Mouse (Mus musculus) 3134 (cell line): ENCODE data around the gene Sox18.

Experiments
- DNase-seq: peaks from one replicate; pipeline ENCODE4 v3.0.0-alpha.2; 2011; ENCODE audit warnings: low spot score; ENCODE audit not compliant: insufficient read length; ENCODE audit errors: extremely low read depth

Sox18 gene

GRCm38 (mm10) chr2:181681978-181682377, 10.5 kb upstream of the Sox18 start:
- DNase-seq: no peak

GRCm38 (mm10) chr2:181680716-181681117, 9.3 kb upstream of the Sox18 start:
- DNase-seq: peak; percentile 61

DNA sequence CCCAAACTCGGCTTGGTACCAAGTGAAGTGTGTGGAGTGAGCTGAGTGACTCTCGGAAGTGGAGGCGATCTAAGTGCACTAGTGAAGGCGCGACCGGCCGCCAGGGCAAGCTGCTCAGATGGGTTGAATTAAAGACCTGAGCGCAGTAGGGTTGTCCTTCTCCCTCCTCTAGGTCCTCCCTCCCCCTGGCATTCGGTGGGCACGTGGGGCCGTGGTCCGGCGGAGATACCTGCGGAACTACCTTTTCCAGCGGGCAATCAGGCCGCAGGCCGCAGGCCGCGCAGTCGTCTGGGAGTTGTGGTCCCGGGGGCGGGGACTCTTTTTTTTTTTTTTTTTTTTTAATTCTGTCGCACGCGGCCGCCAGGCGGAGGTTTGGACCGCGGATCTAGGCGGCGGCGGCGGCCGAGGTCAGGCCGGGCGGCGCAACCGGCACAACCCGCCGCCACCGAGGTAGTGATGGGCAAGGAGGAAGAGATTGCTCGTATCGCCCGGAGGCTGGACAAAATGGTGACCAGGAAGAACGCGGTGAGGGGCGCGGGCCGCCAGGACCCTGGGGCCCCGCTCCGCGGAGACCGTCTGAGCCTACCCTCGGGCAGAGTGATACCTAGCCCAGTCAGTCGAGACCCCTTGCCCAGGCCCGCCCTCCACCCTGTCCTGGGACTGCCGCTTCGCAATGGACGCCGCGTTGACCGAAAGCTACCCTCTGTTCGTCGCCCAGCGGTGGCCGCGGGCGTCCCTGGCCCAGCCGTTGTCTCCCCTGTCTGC, 8.7 kb upstream of the Sox18 start, which contains the start of gene Tcea2:
TSS of gene Tcea2 (plus strand) at position 360 of the 765 bp plus-strand sequence.
- peak; percentile 84 for DNase-seq

- DNase-seq: peak; percentile 62
Observed at GRCm38 (mm10) chr2:181678780-181679179, 7.3 kb upstream of the Sox18 start.

DNA sequence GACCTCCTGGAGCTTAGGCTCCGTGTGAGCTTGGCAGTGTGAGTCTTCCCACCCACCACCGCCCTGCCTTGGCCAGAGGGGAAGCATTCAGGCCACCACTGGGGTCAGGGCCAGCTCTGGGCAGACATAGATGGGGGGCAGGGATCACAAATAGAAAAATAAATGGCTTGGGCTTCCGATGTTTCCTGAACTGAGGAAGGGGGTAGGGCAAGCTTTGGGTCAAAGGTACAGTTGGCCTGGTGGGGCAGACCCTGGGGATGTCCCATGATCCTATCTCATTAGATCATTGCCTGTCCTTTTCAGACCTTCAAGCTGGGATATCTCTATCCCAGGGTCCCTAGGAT, 6.3 kb upstream of the Sox18 start:
- DNase-seq: no peak

GRCm38 (mm10) chr2:181677096-181677754, 5.8 kb upstream of the Sox18 start:
- peak; percentile 42 for DNase-seq

- DNase-seq: no peak
Observed at GRCm38 (mm10) chr2:181676424-181676823, 5.0 kb upstream of the Sox18 start.

- peak; percentile 80 for DNase-seq
Observed at GRCm38 (mm10) chr2:181675454-181675853, 4.0 kb upstream of the Sox18 start.

DNA sequence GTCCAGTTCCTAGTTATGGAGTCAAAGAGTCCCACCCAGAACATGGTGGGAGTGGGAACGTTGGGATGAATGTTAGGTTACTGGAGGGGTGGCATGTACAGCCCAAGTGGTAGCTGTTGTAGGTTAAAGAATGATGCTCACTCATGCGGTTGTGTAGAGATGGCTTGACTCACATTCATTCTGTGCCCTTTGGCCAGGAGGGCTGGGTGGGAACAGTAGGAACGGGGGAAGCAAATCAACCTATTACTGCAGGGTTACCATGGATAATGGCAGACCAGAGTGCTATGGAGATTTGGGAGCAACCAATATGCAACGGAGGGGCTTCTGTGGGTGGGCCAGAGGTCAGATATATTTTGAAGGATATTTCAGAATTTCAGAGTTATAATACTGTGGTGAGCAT, 3.5 kb upstream of the Sox18 start:
- no peak for DNase-seq

DNA sequence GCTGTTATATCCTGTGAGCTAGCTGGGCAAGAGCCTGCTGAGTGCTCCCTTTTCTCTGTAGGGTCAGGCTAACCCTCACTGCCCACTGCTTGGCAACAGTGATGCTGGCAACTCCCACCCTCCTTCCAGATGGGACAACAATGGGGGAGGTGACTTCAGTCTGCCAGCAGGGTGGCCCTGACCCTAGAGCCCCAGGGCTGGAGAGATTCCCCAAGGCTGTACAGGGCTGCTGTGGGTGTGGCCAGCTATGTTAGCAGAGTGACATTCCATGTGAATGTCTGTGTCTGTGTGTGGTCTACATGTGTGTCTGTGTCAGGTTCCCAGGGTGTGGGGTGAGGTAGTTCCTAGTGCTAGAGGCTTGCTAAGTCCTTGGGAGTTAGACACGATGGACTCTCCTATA, 2.1 kb upstream of the Sox18 start:
- DNase-seq: no peak

DNA sequence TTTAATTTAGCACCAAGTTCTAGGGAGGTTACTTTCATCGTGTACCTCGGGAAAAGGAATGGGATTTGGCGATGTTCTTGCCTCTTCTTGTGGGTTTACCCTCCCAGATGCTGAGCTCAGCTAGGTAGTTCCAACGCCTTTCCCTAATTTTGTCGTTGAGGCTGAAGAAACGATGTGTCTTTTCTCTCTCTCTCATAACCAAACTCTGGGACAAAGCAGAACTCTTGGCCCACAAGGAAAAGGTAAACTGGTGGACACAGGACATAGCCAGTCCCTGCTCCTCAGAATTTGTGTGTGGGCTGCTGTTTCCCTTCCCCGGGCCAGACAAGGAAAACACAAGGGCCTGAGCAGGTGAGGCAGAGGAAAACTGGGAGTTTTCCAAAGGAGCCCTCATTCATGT, 544 bp upstream of the Sox18 start:
- no peak for DNase-seq

- no peak for DNase-seq
Observed at GRCm38 (mm10) chr2:181670913-181671311, 528 bp downstream of the Sox18 start.

GRCm38 (mm10) chr2:181670285-181670912, 1.0 kb downstream of the Sox18 start:
- no peak for DNase-seq

GRCm38 (mm10) chr2:181663298-181663630, 8.2 kb downstream of the Sox18 start:
- DNase-seq: no peak

DNA sequence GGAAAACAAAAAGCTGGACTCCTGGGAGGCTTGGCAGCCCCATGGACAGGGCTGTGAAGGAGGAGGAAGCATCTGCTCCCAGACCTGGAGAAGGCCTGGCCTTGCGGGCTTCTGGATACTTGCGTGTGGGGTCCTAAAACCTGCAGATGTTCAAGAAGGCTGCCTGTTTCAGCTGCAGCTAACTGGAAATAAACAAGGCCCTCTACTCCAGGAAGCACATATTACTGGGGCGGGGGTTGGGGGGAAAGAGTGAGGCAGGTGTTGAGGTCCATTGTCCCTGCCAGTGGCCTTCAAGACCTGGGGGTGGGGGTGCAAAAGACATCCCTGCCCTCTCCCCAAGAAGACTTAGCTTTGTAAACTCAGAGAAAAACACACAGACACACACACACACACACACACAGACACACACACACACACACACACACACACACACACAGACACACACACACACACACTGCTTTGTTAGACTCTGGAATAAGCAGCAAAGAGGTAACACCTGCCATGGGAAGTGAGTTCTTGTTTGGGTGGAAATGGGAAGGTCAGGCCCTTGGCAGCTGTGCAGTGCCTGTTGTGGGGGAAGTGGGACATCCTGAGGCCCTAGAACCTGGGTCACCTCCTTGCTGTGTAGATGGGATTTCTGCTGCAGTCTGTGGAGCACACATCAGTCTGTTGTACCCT, 8.7 kb downstream of the Sox18 start:
- no peak for DNase-seq

DNA sequence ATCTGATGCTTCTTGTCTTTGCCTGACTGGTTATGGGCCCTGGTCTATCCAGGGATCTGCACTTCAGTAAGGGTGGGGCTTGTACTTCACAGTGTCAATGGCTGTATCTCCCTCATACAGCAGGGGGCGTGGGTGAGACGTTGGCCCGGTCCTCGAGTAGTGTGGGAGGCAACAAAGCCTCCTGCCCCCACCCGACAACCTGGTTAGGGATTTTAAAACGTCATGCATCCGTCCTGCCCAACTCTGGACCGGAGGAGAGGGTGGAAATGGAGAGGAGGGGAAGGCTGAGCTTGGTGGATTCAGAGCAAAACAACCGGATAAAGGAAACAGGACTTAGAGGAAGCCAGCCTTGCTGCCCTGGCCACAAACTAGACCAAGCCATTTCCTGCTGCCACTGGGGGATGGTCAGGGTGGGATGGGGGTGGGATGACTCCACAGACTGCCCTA, 11.8 kb downstream of the Sox18 start:
- DNase-seq: peak; percentile 49

DNA sequence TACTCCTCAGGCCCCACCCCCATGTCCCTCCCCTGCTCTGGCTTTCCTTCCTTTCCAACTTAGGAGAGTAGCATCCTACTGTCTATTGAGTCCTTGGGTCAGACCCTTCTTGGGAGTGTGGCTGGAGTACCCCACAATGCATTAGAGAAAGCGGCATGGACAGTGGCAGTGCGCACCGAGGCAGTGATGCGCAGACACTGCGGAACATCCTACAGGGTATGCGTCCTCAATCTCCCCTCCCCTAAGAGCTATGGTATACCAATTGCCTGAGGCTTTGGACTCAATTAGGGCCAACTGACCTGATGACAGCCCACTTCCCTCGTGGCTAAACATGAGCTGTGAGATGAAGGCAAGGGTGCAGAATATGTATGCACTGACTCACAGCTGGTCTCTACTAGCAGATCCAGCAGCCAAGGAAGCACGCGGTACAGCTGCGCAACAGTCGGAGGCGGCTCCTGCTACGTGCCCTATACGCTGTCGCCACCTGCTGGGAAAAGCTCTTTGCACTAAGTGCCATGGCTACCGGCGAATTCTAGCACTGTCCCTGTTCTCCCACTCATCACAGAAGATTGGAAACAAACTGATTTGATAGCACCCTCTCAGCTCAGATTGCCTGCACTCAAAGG, 12.4 kb downstream of the Sox18 start:
- DNase-seq: no peak

- DNase-seq: no peak
Observed at GRCm38 (mm10) chr2:181658528-181658927, 12.9 kb downstream of the Sox18 start.

DNA sequence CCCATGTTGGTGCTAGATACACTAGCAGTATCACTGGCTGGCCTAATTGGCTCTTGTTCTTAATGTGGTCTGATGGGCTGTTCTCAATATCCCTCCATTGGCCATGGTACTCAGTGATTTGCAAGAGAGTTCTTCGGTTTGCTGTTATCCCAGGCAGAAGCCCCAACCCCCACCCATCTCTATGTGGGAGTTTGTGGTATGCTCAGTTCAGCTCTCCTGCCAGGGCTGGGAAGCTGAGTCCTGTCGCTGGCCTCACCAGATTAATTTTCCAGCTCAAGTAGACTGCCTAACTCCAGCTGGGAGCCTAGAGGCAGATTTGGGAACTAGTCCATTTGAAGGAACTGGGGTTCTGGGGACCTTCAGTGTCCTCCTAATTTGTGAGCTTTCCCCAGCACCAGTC, 14.0 kb downstream of the Sox18 start:
- DNase-seq: no peak

DNA sequence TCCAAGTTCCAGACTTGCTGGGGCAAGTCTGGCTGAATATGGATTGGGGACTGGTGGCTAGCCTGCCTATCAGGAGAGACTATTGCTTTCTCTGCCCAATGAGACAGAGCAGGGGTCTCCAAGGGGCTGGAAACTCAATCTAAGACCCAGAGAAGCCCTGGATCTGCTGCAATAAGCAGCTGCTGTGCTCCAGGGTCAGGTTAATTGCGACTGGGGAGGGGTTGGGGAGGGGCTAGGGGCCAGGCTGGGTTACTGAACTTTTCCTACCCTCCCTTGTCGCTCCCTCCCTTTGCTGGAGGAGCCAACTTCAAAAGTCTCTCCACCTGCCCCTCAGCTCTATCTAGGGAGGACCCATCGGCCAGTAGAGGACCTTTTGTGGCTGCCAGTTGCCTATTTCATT, 14.7 kb downstream of the Sox18 start, which contains the start of gene Gm29797:
TSS of gene Gm29797 (plus strand) at position 301 of the 400 bp plus-strand sequence.
- no peak for DNase-seq

GRCm38 (mm10) chr2:181653523-181653922, 17.9 kb downstream of the Sox18 start:
- DNase-seq: no peak
